Mouse (Mus musculus): ENCODE data around the gene Srpk2.
"Not testable (repeated sequence)": the region's sequence is repeated elsewhere in the genome, so short reads cannot be mapped to it uniquely, and the experiment has no call there.

The Srpk2 gene

DNA sequence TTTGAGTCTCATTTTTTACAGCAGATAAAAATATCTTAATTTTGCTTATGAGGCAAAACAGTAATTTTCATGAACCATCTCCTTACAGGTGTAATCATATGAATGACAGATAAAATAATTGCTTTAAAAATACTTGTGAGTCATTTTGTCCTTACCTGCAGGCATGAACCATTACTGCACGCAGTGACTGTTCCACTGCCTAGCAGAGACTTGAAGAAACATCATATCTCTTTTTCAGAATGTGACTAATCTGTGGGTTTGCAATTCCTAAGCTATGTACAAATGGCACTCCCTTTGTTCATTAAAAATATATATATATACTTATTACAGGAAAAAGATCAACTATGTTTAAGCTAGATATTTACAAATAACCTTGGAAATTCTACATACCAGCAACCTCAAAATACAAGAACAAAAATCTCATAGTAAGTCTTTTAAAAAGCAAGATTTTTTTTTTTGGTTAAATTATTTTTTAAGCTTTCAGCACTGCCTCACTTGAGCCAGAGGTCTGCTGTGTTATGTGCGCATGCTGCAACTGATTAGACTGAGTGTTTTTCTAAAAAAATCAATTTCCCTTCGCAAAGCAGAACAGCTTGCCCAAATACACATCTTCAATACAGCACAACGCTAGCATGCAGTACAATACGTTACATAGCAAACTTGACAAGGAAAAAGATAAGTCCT lies 68.7 kb downstream of the Srpk2 start:
- no peak for DNase-seq (ENCODE audit: low spot score in 2 of 2)

DNA sequence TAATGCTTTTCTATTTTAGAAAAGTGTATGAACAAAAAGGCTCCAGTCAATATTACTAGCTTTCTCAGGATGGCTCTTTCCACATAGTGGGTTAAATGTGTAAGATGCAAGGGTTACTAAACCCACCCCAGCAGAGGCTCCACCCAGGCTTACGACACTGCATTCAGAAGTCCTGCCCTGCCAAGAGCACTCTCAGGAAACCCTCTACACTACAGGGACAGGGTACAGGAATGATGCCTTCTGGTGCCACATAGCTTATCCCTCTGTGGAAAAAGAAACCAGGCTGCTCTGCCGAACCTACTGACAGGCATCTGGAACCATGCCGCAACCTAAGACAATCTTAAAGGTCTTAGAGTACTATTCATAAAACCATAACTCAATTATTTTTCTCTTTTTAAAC lies 71.6 kb downstream of the Srpk2 start:
- DNase-seq (ENCODE audit: low spot score in 2 of 2), result no peak

DNA sequence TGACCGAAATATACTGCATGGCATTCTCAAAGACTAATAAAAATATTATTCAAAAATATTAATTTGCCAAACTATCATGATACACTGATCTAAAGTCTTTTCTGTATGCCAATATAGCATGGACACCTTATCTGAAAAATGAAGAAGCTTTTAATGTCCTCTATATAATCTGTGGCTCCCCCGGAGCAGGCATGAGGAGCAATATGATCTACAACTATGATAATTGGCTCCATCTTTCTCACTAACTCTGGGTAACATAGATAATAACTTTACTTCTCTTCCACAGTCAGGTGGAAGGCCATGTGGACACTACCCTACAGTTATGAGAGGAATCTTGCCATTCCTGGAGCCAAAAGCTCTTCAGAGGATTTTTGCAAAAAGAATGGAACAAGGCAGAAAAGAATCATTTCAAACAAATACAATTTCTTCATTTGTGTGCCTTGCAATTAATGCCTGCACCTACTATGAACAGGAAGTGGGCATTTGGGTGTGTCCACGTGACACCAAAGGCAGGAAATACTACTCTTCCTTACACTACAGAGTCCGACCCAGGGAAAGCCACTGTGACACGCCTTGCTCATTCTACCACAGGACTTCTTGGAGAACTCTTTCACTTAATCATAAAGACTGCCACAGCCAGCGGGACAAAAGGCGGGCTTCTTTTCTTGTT lies 80.2 kb downstream of the Srpk2 start:
- no peak for DNase-seq (ENCODE audit: low spot score in 2 of 2)

DNA sequence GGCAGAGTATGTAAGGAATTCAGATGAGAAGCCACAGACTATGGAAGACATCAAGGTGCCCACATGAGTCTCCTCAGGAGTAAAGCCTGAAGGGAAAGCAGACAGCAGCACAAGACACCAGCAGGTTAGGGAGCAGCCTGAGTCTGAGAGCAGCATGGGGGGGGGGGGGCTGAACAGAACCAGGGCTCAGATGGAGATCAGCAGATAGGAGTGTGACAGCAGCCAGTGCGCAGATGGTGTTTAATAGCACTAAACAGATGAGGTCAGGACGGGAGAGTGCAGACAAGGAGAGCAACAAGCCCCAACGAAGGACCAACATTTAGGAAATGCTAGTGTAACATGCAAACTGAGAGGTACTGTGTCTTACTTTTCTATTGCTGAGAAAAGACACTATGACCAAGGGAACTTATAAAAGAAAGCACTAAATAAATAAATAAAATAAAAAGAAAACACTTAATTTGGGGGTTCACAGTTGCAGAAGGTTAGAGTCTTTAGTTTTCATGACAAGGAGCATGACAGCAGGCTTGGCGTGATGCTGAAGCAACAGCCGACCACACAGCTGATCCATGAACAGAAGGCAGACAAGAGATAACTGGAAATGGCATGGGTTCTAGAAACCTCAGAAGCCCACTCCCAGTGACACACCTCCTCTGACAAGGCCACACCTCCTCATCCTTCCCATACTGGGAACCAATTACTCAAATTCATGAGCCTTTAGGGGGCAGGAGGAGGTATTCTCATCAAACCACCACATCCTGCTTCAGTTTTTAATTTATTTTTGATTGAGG lies 84.5 kb downstream of the Srpk2 start:
- no peak for DNase-seq (ENCODE audit: low spot score in 2 of 2)

DNA sequence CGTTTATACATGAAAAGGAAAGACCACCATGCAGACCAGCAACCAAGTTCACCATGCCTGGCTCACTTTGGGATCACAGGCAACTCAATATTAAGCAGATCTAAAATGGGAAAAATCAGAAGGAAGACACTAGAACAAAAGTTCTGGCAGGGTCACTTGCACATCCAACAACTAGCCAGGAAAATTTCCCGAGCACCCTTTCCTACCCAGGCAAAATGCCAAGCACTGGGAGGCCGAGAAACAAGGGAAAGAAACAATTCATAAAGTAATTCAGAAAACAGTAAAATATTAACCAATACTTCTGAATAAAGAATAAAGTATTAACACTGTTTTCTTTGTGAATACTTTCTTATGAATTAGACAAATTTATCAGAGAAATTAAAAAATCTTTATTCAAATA lies 85.2 kb downstream of the Srpk2 start:
- DNase-seq (ENCODE audit: low spot score in 2 of 2), result no peak

DNA sequence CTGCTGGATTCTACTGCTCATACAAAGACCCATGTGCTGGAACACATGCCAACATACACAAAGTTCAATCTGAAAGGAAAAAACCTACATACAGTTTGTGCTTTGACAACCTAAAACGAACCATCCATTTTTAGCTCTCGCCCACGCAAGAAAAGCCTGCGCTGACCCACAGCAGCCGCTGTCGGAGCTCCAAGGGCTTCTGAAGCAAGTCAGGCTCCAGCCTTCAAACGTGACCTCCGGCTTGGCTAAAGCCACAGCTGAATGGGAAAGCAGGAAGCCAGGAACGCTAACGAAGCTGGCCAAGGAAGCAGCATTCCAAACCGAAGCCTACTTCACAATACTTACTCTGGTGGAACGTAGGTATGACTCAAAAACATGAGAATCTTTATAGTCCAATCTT lies 85.9 kb downstream of the Srpk2 start:
- peak in 1 of 2 experiments; percentile 43 for DNase-seq (ENCODE audit: low spot score in 2 of 2)

DNA sequence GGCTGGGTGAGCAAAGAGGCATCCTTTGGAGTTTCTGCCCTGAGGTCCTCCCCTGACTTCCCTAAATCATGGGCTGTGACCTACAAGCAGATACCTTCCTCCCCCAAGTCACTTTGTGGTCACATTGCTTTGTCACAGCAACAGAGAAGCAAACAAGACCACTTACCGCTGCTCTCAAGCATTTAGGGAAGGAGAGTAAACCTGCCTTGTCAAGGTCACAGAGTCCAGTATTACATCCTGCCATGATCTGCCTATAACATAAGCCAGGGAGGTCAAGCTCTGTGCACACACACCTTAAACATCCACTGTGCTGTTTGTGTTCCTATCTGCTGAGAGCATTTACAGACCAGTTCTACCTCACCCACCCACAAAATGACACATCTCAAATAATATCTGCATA lies 86.4 kb downstream of the Srpk2 start:
- no peak for DNase-seq (ENCODE audit: low spot score in 2 of 2)

DNA sequence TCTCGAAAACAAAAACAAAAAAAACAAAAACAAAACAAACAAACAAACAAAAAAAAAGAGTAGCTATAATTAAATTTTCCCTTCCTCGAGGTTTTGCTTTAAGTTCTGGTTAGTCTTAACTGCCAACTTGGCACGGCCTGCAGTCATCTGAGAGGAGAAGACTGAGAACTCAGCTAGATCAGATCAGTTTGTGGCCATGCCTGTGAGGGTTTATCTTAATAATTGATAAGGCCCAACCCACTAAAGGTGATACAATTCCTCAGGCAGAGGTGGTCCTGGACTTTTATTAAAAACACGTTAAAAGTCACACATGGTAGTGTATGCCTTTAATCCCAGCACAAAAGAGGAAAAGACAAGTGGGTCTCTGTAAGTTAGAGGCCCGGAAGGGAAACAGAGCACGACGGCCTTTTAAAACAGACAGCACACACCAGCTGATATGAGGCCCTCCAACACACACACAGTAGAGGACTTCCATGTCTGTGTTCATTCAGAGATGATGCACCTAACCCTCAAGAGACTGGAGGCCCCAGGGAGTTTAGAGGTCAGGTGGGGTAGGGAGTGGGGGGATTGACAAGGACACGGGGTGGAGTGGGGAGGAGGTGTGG lies 87.1 kb downstream of the Srpk2 start:
- no peak for DNase-seq (ENCODE audit: low spot score in 2 of 2)

DNA sequence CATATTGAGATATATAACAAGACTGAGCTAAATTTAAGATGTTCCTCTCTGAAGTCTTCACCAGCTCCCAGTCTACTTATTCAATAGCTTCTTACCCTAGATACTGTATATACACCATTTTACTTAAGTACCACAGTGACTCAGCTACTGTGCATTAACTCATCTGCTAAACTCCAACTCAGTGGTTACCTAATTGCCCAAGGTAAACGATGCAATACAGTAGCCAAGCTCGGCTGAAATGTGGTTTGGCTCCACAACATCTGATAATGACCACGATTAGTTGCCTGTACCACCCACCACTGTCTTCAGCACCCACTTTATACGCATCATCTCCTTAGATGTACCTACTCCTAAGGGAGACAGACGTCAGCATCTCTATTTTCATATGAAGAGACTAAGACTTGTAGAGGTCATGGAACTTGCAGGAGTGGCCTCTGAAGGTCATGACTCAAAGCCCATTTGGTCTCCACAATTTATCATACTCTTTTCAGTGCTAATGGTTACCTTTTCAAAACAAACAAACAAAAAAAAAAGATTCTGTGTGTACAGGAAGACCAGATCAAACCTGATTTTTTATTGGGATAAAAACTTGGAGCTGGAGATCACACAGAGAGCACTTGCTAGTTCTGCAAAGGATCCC lies 88.0 kb downstream of the Srpk2 start:
- no peak for DNase-seq (ENCODE audit: low spot score in 2 of 2)

DNA sequence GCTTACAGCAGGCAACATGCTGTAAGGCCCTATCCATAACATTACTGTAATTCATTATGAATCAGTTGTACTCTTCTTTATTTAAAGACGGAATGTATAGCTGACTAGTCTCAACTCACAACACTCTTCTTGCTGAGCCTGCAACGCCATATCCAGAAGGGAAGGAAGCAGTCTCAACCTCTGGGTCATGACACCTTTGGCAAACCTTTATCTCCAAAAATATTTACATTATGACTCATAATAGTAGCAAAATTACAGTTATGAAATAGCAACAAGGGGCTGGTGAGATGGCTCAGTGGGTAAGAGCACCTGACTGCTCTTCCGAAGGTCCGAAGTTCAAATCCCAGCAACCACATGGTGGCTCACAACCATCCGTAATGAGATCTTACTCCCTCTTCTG lies 94.1 kb downstream of the Srpk2 start:
- not testable (repeated sequence) for DNase-seq (ENCODE audit: low spot score in 2 of 2)

DNA sequence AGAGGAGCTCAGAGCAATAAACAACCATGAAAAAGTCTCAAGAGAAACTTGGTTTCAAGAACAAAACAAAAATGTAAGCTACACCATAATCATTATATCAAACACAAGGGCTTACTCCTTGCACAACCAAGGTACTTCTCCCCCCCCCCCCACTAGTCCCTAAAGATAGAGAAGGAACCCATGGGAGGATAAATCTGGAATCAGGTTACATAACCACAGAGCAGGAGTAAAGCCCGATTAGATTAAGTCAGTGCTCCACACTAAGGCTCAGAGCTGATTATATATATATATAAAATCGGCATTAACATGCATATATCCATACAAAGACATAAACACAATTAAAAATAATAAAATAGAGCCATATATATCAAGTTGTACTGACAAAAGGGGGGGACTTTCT lies 96.8 kb downstream of the Srpk2 start:
- no peak for DNase-seq (ENCODE audit: low spot score in 2 of 2)

DNA sequence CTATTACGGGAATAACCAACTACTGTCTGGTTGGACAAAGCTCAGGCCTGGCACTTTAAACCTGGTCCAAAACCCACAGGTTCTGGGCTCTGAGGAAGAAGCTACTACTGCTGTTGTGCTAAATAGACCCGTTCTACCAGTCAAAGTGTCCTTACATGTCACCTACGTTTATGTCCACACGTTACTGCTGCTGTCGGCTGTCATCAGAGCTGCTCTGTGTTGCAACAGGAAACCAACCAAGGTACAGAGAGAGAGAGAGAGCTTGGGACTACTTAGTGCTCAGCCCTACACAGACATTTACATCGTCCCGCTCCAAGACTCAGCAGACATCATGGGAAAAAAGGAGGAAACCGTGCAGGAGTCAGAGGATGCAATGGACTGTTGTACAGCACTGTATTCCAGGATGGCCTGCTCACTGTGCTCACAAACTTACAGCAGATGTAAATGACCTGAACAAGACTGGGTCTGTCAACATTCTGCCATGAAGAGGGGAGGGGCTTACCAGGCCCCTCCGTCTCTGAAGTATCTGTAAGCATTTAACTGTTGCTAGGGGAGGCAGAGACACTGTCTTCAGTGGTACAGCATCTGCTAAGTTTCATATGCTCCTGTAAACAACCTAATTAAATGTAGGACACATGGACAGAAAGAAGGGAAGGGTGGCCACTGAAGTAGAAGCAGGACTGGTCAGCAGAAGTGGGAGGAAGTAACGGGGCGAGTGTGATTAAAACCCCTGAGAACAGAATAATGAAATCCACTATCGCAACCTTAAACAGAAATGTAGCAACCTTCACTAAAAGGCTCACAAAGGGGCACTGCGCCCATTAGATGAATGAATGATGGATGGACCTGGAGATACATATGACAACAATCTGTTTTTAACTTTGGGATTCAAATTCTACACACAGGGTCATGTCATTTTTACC lies 97.6 kb downstream of the Srpk2 start:
- no peak for DNase-seq (ENCODE audit: low spot score in 2 of 2)

DNA sequence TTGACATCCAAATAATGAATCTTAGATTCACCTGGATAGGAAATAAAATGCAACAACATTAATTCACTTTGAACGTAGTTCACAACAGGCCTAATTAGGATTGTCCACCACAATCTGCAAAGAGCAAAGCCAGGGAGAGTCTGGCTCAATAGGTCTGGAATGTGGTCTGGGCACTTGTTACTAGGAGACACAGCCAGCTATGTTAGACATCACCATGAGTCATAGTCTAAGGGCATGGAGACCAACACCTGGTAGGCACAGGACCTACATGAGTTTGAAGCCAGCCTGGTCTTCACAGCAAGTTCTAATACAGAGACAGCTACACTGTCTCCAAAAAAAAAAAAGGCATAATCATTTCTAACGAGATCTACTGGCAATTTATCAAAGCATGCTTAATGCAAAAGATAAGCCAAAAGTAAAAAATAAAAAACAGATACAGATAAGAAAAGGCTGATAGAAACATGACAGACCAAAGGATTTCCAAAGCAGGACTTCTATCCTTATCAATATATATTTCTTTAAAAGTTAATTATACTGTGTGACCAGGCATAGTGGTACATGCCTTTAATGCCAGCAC lies 102.8 kb downstream of the Srpk2 start:
- no peak for DNase-seq (ENCODE audit: low spot score in 2 of 2)

DNA sequence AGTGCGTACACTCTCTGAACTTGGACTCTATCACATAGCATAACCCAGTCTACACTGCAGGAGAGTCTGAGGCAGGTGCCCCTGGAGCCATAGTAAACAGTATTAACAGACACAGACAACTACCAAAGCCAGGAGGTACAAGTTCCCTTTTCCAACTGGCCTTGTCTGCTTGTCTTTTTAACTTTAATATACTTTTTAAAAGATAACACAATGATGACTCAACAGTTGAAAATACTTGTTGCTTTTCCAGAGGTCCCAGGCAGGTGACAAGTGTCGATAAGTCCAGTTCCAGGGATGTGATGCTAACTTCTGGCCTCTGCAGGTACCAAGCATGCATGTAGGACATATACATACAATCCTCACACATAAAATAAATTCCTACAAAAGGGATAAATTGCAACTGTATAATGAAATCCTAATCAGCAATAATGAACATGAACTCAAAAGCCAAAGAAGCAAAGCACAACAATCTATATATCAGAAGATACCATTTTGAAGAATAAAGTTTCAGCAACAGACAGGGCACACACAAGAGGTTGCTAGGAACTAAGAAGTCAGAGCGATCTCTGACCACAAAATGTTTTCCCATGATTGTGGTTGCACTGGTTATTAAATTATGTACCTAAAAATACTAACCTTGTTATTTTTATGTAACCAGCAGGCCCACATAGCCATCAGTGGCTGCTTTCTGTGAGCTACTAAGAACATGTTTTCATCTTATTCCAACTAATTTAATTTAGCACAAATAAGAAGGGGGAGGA lies 105.1 kb downstream of the Srpk2 start:
- no peak for DNase-seq (ENCODE audit: low spot score in 2 of 2)

DNA sequence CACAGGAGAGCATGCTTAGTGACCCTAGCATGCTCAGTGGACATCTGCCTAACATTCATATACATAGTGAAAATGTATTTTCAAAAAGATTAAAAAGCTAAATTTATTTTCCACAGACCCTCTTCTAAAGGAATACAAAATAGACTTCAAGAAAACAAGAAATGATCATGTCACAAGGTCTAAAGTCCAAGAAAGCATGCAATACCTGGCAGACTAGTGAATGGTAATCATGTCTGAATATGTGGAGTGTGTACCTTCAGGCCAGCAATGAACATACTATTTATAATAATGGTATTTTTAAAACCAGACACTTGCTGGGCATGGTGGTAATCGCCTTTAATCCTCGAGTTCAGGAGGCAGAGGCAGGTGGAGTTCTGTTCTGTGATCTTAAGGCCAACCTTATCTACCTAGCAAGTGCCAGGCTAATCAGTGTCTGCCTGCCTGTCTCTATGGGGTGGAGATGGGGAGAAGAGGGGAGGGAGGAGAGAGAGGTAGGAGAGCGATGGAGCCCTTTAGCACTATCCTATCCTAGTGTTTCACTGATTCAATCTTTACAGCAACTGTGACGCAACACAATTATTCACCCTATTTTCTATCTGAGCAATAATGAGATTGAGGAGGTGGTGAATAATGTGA lies 106.0 kb downstream of the Srpk2 start:
- no peak for DNase-seq (ENCODE audit: low spot score in 2 of 2)

DNA sequence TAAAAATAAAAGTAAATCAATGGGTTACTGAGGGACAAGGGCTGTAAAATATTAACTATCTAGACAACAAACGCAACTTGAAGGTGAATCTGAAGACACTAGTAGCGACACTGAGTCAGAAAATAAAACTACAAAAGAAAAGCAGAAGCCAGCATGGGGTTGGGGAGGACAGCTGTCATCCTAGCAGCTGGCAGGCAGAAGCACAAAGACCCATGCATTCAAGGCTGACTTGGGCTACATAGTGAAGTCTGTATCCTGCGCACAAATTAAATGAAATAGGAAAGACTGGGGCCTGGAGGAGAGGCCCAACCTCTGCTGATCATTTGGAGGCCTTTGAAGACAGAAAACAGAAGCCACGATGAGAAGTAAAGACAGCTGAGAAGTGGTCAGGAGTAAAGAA lies 106.6 kb downstream of the Srpk2 start:
- no peak for DNase-seq (ENCODE audit: low spot score in 2 of 2)

DNA sequence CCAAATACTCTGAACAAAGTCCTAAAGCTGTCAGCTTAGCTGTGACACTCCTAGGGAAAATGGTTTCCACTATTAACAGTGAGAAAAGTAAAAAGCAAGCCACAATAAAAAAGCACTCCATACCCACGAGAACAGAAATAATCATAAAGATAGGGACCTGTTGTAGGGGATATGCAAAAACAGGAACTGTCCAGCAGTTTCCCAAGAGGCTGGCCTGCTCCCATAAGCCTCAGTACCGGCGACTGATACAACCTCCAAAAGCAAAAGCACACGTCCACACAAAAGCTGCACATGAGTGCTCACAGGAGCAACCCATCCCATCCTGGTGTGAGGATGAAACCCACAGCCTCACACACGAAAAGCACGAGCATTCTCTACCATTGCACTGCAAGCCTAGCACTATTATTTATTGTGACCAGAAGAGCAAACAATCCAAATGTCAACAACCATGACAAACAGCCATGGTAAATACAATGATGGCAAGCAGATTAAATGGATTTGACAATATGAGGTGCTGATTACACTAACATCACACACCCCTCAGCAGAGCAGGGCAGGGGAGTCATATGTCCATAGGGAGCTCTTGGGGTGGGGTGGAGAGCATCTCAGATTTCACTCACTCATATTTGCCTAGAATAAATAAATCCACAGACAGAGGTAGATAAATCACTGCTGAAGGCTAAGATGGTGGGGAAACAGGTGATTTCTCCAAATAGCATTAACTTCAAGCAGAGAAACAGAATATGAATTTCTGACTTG lies 107.9 kb downstream of the Srpk2 start:
- DNase-seq (ENCODE audit: low spot score in 2 of 2), result no peak

DNA sequence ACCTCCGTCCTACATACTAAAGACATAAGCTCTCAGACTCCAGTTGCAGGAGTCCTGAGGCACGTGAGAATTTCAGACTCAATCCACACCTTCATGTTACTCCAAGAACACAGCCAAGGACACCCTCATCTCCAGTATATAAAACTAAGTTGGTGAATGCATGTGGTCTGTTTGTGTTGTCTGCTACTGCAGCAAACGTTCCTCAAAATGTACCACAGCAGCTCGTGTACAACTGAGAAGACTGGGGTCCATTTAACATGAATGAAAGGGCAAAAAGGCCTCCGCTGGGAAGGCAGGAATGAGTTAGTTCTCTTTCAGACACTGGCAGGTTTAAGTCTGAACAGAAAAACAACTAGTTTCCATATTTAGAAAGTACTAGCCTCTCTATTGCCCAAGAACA lies 110.5 kb downstream of the Srpk2 start:
- no peak for DNase-seq (ENCODE audit: low spot score in 2 of 2)

DNA sequence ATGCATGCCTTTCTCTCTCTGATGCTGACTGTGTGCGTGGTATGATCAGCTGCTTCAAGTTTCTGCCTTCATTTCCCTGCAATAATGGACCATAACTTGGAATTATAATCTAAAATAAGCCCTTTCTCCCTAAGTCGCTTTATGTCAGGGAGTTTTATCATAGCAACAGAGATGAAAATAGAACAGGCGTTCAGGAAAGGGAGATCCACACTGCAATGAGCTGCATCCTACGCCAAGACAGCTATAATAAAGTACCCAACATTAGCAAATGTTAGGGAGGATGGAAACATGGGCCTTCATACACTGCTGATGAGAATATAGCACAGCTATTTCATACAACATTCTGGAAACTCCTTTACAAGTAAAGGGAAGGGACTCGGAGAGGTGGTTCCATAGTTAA lies 116.2 kb downstream of the Srpk2 start:
- peak in 1 of 2 experiments; percentile 47 for DNase-seq (ENCODE audit: low spot score in 2 of 2)
